Mouse (Mus musculus): ENCODE measurements around the gene Smc1a. TPM values are rescaled to one million over a fixed set of nuclear protein-coding genes. Genes with fewer than 3 reads are reported as not detected.
A peak's percentile ranks its signal among the peaks of the same experiment; 100 is the strongest.
"Not testable (repeated sequence)": the region's sequence is repeated elsewhere in the genome, so short reads cannot be mapped to it uniquely, and the experiment has no call there.

Smc1a gene
- total and polyA plus RNA-seq, 2 experiments from 2014 or later: 30.5 to 51.7 TPM

DNA sequence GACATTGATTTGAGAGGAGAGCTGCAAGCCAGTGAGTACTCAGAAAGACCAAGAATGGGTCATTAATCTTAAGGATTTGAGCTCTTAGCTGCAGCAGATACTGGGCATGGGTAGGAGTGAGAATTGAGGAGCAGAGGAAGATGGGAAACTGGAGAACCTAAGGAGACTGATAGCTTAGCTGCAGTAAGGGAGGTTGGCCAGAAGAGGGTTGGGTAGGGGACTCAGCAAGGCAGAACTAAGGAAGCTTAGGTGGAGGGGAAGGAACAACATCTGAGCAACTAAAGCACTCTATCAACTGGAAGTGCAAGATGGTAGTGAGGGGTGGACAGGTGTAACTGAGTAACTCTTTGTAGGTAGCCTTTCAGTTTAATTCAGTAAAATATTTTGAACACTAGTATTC is 31.0 kb downstream of the Smc1a start:
- H3K27ac ChIP-seq (ENCODE audit: low read depth, low read length): no peak overlapping the region
- no peaks in the 10 kb centered on the region for H3K9me3 ChIP-seq (ENCODE audit: low read length)
- ATAC-seq (ENCODE audit: low FRiP score) (no peak), DNase-seq (ENCODE audit: low spot score) (peak; percentile 5)
- no peak overlapping the region for H3K4me3 ChIP-seq (ENCODE audit: low read depth, low read length)
- H3K9ac ChIP-seq (replicated peaks; ENCODE audit: low read length, poor library complexity, severe bottlenecking): no peak overlapping the region
- peaks cover 2% of the 10 kb centered on the region; the same call in 1 of the 2 replicates for H3K36me3 ChIP-seq (ENCODE audit: insufficient read depth, low read length)
- H3K4me1 ChIP-seq (ENCODE audit: insufficient read depth, low read length): no peaks in the 10 kb centered on the region
- peaks cover 15% of the 10 kb centered on the region for H3K27me3 ChIP-seq (ENCODE audit: insufficient read depth, low read length)
- no peak overlapping the region for H3K4me2 ChIP-seq (ENCODE audit: low read depth, low read length, poor library complexity, severe bottlenecking)
- TF ChIP-seq CTCF (IDR thresholded peaks at IDR 0.05): peak; percentile 56

DNA sequence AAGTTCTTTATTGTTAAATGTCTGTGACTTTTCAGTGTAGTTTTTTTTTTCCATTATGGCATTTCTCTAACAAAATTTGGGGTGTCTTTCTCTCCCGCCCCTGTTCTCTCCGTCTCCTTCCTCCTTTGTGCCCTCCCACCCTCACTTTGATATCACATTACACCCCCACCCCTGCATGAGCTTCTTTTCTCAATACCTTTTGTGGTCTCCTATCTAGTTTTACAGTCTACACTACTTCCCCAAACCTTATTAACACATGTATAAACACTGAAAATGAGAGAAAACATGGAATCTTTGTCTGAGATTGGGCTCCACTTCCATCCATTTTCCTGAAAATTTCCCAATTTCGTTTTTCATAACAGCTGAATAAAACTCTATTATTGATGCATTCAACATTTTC is 36.3 kb downstream of the Smc1a start:
- H3K9me3 ChIP-seq (ENCODE audit: low read length): no peaks in the 10 kb centered on the region
- no peak overlapping the region for H3K4me2 ChIP-seq (ENCODE audit: low read depth, low read length, poor library complexity, severe bottlenecking)
- DNase-seq (ENCODE audit: low spot score): no peak
- H3K27ac ChIP-seq (ENCODE audit: low read depth, low read length): no peak overlapping the region
- H3K4me1 ChIP-seq (ENCODE audit: insufficient read depth, low read length): no peaks in the 10 kb centered on the region
- H3K27me3 ChIP-seq (ENCODE audit: insufficient read depth, low read length): peaks cover 7% of the 10 kb centered on the region; the same call in 1 of the 2 replicates
- no peak for ATAC-seq (ENCODE audit: low FRiP score)
- 85% methylated on average over 3 of the region's 3 CpGs for WGBS
- 0 out of 2 replicates have a peak, but pooled peaks cover 2% of the 10 kb centered on the region for H3K36me3 ChIP-seq (ENCODE audit: insufficient read depth, low read length)
- no peak for TF ChIP-seq CTCF (IDR thresholded peaks at IDR 0.05)
- no peak overlapping the region for H3K9ac ChIP-seq (replicated peaks; ENCODE audit: low read length, poor library complexity, severe bottlenecking)
- no peak overlapping the region for H3K4me3 ChIP-seq (ENCODE audit: low read depth, low read length)

DNA sequence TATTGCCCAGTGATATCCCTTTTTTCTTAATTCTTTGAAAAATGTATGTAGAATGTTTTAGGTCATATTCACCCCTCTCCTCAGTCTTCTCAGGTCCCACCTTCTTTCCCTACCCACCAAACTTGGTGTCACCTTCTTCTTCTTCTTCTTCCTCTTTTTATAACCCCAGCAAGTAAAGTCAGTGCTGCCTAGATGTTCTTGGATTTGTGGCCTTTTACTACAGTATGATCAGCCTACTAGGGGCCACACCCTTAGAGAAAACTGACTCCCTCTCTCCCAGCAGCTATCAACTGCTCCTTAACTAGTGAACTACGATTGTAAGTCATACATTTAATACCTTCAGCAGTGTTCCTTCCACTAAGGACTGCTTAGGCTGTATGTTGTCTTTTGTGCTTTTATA is 37.9 kb downstream of the Smc1a start:
- ATAC-seq (ENCODE audit: low FRiP score) (no peak), DNase-seq (ENCODE audit: low spot score) (no peak)
- H3K4me2 ChIP-seq (ENCODE audit: low read depth, low read length, poor library complexity, severe bottlenecking): no peak overlapping the region
- no peaks in the 10 kb centered on the region for H3K27me3 ChIP-seq (ENCODE audit: insufficient read depth, low read length)
- WGBS: 88% methylated on average over 1 of the region's 1 CpGs
- no peak overlapping the region for H3K27ac ChIP-seq (ENCODE audit: low read depth, low read length)
- no peak overlapping the region for H3K4me3 ChIP-seq (ENCODE audit: low read depth, low read length)
- H3K9ac ChIP-seq (replicated peaks; ENCODE audit: low read length, poor library complexity, severe bottlenecking): no peak overlapping the region
- H3K4me1 ChIP-seq (ENCODE audit: insufficient read depth, low read length): no peaks in the 10 kb centered on the region
- 0 out of 2 replicates have a peak, but pooled peaks cover 2% of the 10 kb centered on the region for H3K36me3 ChIP-seq (ENCODE audit: insufficient read depth, low read length)
- no peak for TF ChIP-seq CTCF (IDR thresholded peaks at IDR 0.05)
- no peaks in the 10 kb centered on the region for H3K9me3 ChIP-seq (ENCODE audit: low read length)

DNA sequence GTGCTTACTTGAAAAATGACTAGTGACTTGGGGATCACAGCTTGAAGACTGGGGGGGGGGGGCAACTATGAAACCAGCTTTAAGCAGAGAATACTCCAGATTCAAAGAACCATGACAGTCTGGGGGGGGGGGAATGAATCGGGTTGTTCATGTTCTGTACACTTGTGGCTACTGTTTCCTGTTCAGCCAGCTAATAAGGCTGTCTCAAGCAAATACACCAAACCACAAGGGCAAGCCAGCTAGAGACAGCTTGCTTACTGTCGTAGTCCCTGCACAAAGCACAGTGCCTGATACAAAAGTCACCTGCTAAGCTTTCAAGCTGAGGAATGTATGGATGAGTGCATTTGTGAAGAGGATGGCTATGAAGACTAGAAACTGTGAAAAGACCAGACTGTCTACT is 49.4 kb downstream of the Smc1a start:
- no peaks in the 10 kb centered on the region for H3K36me3 ChIP-seq (ENCODE audit: insufficient read depth, low read length)
- H3K4me3 ChIP-seq (ENCODE audit: low read depth, low read length): no peak overlapping the region
- no peak for TF ChIP-seq CTCF (IDR thresholded peaks at IDR 0.05)
- H3K27me3 ChIP-seq (ENCODE audit: insufficient read depth, low read length): peaks cover 23% of the 10 kb centered on the region; the same call in 1 of the 2 replicates
- H3K27ac ChIP-seq (ENCODE audit: low read depth, low read length): no peak overlapping the region
- ATAC-seq (ENCODE audit: low FRiP score) (no peak), DNase-seq (ENCODE audit: low spot score) (no peak)
- H3K4me2 ChIP-seq (ENCODE audit: low read depth, low read length, poor library complexity, severe bottlenecking): no peak overlapping the region
- WGBS: 60% methylated on average over 2 of the region's 2 CpGs
- no peaks in the 10 kb centered on the region for H3K9me3 ChIP-seq (ENCODE audit: low read length)
- no peaks in the 10 kb centered on the region for H3K4me1 ChIP-seq (ENCODE audit: insufficient read depth, low read length)
- no peak overlapping the region for H3K9ac ChIP-seq (replicated peaks; ENCODE audit: low read length, poor library complexity, severe bottlenecking)

DNA sequence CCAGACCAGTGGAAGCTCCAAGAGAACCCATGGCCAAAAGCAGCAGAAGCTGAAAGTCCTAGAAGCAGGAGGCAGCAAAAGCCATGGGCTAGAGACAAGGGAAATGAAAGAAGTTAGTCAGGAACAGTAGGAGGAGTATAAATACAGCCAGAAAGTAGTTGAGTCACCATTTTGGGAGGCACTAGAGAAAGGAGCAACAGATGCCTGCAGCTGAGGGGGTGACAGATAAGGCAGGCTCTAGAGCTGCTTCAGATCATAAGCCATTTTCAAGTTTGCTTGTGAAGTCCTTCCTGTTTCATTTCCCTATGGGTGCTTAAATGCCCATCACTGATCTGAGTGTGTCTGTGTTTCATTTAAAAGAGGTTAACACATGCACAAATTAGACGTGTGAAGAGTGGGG is 51.6 kb downstream of the Smc1a start:
- no peak for ATAC-seq (ENCODE audit: low FRiP score)
- Histone ChIP-seq H3K4me2 (ENCODE audit: low read depth, low read length, poor library complexity, severe bottlenecking) (no peak overlapping the region), H3K9ac (replicated peaks; ENCODE audit: low read length, poor library complexity, severe bottlenecking) (no peak overlapping the region), H3K4me3 (ENCODE audit: low read depth, low read length) (no peak overlapping the region), H3K27me3 (ENCODE audit: insufficient read depth, low read length) (peaks cover 23% of the 10 kb centered on the region; the same call in 1 of the 2 replicates), H3K36me3 (ENCODE audit: insufficient read depth, low read length) (no peaks in the 10 kb centered on the region), H3K27ac (ENCODE audit: low read depth, low read length) (no peak overlapping the region), H3K4me1 (ENCODE audit: insufficient read depth, low read length) (no peaks in the 10 kb centered on the region), H3K9me3 (ENCODE audit: low read length) (no peaks in the 10 kb centered on the region)
- WGBS: 55% methylated on average over 1 of the region's 1 CpGs
- TF ChIP-seq CTCF (IDR thresholded peaks at IDR 0.05): no peak
- DNase-seq (ENCODE audit: low spot score): no peak

DNA sequence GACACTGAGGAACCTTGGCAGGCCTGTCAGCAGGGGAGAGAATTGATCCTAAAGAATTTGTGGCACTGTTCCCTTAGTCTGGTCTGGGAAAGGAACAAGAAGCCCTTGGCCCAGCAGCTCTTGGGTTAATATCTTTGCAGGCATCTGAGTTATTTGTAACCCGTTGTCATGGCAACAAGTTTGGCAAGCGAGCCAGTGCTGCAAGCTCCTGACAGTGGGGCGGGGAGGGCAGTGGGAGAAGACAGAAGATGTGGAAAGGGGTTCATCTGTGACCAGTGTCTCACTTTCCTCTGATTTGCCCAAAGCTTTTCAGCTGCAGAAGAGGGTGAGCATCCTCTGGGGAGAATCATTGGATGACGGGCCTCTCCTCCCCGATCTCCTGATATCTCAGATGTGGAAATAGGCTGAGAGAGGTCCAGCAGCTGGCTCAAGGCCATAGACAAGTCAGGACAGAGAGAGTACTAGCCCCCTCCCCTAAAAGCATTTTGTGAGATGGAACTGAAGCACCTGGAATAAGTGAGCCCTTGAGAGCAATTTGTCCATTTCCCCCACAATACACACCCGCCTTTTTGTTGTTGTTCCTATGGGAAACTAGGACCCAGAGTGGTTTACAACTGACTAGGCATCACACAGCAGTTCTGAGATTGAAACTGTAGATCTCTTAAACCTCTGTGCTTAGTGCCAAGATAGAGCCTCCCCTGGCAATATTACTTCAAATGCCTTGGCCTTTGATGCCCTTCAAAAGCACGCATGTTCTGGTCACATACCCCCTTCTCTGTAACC is 73.8 kb downstream of the Smc1a start:
- 23% methylated on average over 6 of the region's 7 CpGs for WGBS
- H3K27me3 ChIP-seq (ENCODE audit: insufficient read depth, low read length); H3K36me3 ChIP-seq (ENCODE audit: insufficient read depth, low read length); H3K4me2 ChIP-seq (ENCODE audit: low read depth, low read length, poor library complexity, severe bottlenecking); H3K4me1 ChIP-seq (ENCODE audit: insufficient read depth, low read length); H3K9me3 ChIP-seq (ENCODE audit: low read length); H3K9ac ChIP-seq (replicated peaks; ENCODE audit: low read length, poor library complexity, severe bottlenecking); H3K4me3 ChIP-seq (ENCODE audit: low read depth, low read length): not testable (repeated sequence)
- ATAC-seq (ENCODE audit: low FRiP score): peak; percentile 92
- peak; percentile 86 for DNase-seq (ENCODE audit: low spot score)
- H3K27ac ChIP-seq (ENCODE audit: low read depth, low read length): peak overlapping the region; percentile 43

Measured in midbrain, postnatal 0 days (tissue).